Mouse (Mus musculus): ENCODE results near the gene Sncb. TPM values are rescaled to one million over a fixed set of nuclear protein-coding genes. Genes with fewer than 3 reads are reported as not detected.

Gene Sncb
- total and polyA plus RNA-seq, 2 experiments from 2014 or later: 111 to 222 TPM

DNA sequence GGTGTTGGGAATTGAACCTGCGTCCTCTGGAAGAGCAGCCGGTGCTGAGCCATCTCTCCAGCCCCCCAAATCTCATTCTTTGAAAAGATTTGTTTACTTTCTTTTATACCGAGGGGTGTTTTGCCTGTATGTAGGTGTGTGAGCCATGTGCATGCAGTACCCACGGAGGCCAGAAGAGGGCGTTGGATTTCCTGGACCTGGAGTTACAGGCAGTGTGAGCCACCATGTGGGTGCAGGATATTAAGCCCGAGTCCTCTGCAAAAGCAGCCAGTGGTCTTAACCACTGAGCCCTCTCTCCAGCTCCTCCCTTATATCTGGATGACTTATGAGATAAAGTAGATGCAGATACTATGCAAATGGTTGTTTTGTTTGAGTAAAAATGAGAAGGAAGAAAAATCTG is 36.6 kb upstream of the Sncb start:
- Histone ChIP-seq H3K4me1 (ENCODE audit: insufficient read depth, low read length) (peaks cover 3% of the 10 kb centered on the region; the same call in 1 of the 2 replicates), H3K27me3 (ENCODE audit: insufficient read depth, low read length) (no peaks in the 10 kb centered on the region), H3K27ac (no peak overlapping the region), H3K4me3 (ENCODE audit: low read length) (no peak overlapping the region), H3K9ac (replicated peaks; ENCODE audit: low read length) (no peak overlapping the region), H3K9me3 (ENCODE audit: low read length) (no peaks in the 10 kb centered on the region), H3K36me3 (ENCODE audit: insufficient read depth, low read length) (no peaks in the 10 kb centered on the region), H3K4me2 (ENCODE audit: low read depth, low read length) (no peak overlapping the region)
- WGBS: 83% methylated on average over 6 of the region's 6 CpGs
- ATAC-seq: no peak
- TF ChIP-seq CTCF (IDR thresholded peaks at IDR 0.05; ENCODE audit: low read depth): peak; percentile 53
- DNase-seq (ENCODE audit: low spot score): no peak

DNA sequence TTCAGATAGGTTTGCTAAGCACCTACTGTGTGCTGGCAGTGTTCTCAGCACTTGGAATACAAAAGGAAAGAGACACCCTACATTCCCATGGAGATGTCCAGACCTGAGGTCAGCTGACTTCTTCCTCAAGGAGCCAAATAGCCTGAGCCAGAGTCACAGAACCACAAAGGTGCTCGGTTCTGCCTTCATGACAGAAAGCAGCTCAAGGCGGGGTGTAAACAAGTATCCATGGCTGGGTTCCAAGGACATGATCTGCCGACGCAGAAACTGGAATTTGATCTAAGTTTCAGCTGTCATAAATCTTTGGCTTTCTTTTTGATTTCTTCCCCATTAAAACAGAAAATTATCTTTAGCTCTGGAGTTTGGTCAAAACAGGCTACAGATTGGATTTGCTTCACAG is 33.8 kb upstream of the Sncb start:
- Histone ChIP-seq H3K4me3 (ENCODE audit: low read length) (no peak overlapping the region), H3K27me3 (ENCODE audit: insufficient read depth, low read length) (no peaks in the 10 kb centered on the region), H3K27ac (no peak overlapping the region), H3K36me3 (ENCODE audit: insufficient read depth, low read length) (no peaks in the 10 kb centered on the region), H3K9ac (replicated peaks; ENCODE audit: low read length) (no peak overlapping the region), H3K4me1 (ENCODE audit: insufficient read depth, low read length) (0 out of 2 replicates have a peak, but pooled peaks cover 3% of the 10 kb centered on the region), H3K9me3 (ENCODE audit: low read length) (no peaks in the 10 kb centered on the region), H3K4me2 (ENCODE audit: low read depth, low read length) (no peak overlapping the region)
- DNase-seq (ENCODE audit: low spot score) (no peak), ATAC-seq (no peak)
- WGBS: 52% methylated on average over 4 of the region's 4 CpGs
- no peak for TF ChIP-seq CTCF (IDR thresholded peaks at IDR 0.05; ENCODE audit: low read depth)

DNA sequence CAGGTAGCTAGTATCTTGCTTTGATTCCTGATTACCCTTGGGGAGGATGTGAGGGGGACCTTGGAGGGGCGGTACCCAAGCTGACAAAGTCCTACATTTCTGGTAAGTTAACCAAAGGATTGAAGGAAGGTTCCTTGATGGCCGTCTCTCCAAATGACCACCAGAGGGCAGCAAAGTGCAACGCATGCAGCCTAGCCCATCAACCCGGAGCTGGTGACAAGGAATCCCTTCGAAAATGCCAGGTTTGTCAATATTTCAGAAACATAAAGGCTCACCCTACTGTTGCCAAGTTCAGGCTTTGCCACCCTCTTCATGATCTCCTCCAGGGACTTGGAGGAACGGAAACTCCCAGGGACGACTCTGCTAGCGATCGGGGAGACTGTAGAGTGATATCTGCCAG is 33.3 kb upstream of the Sncb start:
- ATAC-seq: no peak

DNA sequence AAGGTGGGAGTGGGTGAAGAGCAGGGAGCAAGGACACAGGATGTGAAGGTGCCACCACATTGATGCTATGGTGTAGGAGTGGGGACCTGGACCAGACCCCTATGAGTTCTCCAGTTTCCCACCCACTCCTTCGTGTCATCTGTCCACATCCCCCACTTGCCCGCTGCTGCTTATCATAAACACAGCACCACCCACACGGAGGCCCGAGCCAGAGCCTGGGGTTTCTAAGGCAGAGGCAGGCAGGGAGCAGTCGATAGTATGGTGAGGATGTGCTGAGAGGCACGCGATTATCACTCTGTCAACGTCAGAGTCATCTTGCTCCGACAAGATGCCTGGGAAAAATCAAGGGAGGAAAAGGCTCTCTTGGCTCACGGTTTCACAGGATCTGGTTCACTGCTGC is 32.3 kb upstream of the Sncb start:
- 77% methylated on average over 10 of the region's 10 CpGs for WGBS
- no peak for DNase-seq (ENCODE audit: low spot score)

More for the DNA sequence above, 33.3 kb upstream of the Sncb start:
- Histone ChIP-seq H3K27ac (no peak overlapping the region), H3K4me3 (ENCODE audit: low read length) (no peak overlapping the region), H3K27me3 (ENCODE audit: insufficient read depth, low read length) (no peaks in the 10 kb centered on the region), H3K4me1 (ENCODE audit: insufficient read depth, low read length) (0 out of 2 replicates have a peak, but pooled peaks cover 3% of the 10 kb centered on the region), H3K4me2 (ENCODE audit: low read depth, low read length) (peak overlapping the region; percentile 36), H3K9me3 (ENCODE audit: low read length) (no peaks in the 10 kb centered on the region), H3K9ac (replicated peaks; ENCODE audit: low read length) (no peak overlapping the region), H3K36me3 (ENCODE audit: insufficient read depth, low read length) (no peaks in the 10 kb centered on the region)
- TF ChIP-seq CTCF (IDR thresholded peaks at IDR 0.05; ENCODE audit: low read depth): peak; percentile 98
- WGBS: 16% methylated on average over 9 of the region's 9 CpGs
- DNase-seq (ENCODE audit: low spot score): peak; percentile 92

DNA sequence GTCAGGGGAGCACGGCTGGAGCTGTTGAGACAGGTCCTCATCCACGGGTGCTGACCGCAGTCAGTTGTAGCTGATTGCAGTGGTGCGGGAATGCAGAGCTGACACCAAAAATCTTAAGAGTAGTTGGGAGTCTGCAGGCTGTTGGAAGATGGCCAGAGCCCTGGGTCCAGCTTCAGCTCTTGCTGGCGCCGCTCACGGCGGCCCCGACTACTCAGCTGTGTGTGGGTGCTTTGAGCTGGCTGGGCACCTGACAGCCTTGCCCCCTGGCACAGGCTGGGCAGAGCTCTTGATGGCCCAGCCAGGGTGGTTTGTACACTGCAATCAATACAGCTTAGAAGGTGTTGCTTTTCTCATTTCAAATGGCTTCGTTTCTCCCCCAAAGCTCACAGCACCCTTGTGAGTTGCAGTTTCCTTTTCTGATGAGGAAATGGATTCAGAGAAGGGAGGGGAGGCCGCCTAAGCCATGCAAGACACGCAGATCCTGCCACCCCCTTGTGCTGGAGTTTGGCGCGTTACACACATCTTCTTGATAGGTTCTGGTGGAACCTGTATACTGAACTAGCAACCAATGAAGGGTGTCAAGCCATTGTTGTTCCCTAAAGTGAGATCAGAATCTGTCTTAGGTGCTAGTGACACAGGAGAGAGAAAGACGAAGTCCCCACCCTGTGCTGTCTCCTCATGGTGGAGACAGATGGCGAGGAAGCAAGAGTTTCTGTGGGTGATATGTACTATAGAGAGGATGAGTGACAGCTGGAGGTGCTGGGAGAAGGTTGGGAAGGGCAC is 31.7 kb upstream of the Sncb start:
- Histone ChIP-seq H3K27ac (no peak overlapping the region), H3K9ac (replicated peaks; ENCODE audit: low read length) (no peak overlapping the region), H3K4me1 (ENCODE audit: insufficient read depth, low read length) (0 out of 2 replicates have a peak, but pooled peaks cover 3% of the 10 kb centered on the region), H3K4me2 (ENCODE audit: low read depth, low read length) (no peak overlapping the region), H3K4me3 (ENCODE audit: low read length) (no peak overlapping the region), H3K27me3 (ENCODE audit: insufficient read depth, low read length) (no peaks in the 10 kb centered on the region), H3K9me3 (ENCODE audit: low read length) (no peaks in the 10 kb centered on the region), H3K36me3 (ENCODE audit: insufficient read depth, low read length) (no peaks in the 10 kb centered on the region)
- TF ChIP-seq CTCF (IDR thresholded peaks at IDR 0.05; ENCODE audit: low read depth): no peak
- DNase-seq (ENCODE audit: low spot score) (no peak), ATAC-seq (no peak)
- WGBS: 84% methylated on average over 16 of the region's 16 CpGs

More for the DNA sequence above, 32.3 kb upstream of the Sncb start:
- Histone ChIP-seq H3K36me3 (ENCODE audit: insufficient read depth, low read length) (no peaks in the 10 kb centered on the region), H3K27ac (no peak overlapping the region), H3K27me3 (ENCODE audit: insufficient read depth, low read length) (no peaks in the 10 kb centered on the region), H3K4me2 (ENCODE audit: low read depth, low read length) (no peak overlapping the region), H3K4me3 (ENCODE audit: low read length) (no peak overlapping the region), H3K9ac (replicated peaks; ENCODE audit: low read length) (no peak overlapping the region), H3K9me3 (ENCODE audit: low read length) (no peaks in the 10 kb centered on the region), H3K4me1 (ENCODE audit: insufficient read depth, low read length) (0 out of 2 replicates have a peak, but pooled peaks cover 3% of the 10 kb centered on the region)
- ATAC-seq: no peak
- TF ChIP-seq CTCF (IDR thresholded peaks at IDR 0.05; ENCODE audit: low read depth): no peak

DNA sequence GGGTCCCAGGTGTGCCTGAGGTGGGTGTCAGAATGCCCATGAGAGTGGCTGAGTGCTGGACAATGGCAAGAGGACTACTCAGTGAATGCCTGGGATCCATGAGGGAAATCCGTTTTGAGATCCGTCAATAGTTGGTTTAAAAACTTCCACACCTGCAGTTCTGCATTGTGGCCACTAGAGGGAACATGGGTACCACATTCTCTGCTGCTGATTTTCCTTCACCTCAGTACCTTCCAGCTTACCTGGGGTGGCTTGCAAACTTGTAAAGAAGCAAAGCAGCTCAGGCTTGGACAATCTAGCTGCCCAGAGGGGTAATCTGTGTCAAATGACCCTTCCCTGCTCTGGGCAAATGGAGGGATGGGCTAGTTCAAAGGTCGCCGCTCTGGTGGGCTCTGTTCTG is 31.0 kb upstream of the Sncb start:
- H3K27ac ChIP-seq: no peak overlapping the region
- DNase-seq (ENCODE audit: low spot score) (peak; percentile 73), ATAC-seq (no peak; the same call in 1 of the 2 replicates)
- no peaks in the 10 kb centered on the region for H3K9me3 ChIP-seq (ENCODE audit: low read length)
- H3K27me3 ChIP-seq (ENCODE audit: insufficient read depth, low read length): no peaks in the 10 kb centered on the region
- no peak overlapping the region for H3K4me2 ChIP-seq (ENCODE audit: low read depth, low read length)
- H3K9ac ChIP-seq (replicated peaks; ENCODE audit: low read length): no peak overlapping the region
- peak; percentile 99 for TF ChIP-seq CTCF (IDR thresholded peaks at IDR 0.05; ENCODE audit: low read depth)
- 0 out of 2 replicates have a peak, but pooled peaks cover 3% of the 10 kb centered on the region for H3K4me1 ChIP-seq (ENCODE audit: insufficient read depth, low read length)
- H3K4me3 ChIP-seq (ENCODE audit: low read length): no peak overlapping the region
- WGBS: 36% methylated on average over 4 of the region's 4 CpGs
- H3K36me3 ChIP-seq (ENCODE audit: insufficient read depth, low read length): no peaks in the 10 kb centered on the region

DNA sequence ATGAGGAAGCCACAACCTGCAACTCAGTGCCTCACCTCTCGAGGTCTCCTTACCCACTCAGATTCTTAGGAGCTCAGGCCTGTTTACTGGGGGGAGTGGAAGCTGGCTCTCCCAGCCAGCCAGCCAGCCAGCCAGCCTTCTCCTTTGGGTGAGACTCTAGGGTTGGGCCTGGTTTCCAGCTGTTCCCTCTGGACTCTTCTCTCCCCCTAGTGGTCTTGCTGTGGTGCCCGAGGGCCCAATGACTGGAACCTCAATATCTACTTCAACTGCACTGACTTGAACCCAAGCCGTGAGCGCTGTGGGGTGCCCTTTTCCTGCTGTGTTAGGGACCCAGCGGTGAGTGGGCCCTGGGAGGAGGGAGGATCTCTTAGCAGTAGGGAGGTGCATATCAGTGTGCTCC is 28.4 kb upstream of the Sncb start:
- no peak for DNase-seq (ENCODE audit: low spot score)
- H3K9ac ChIP-seq (replicated peaks; ENCODE audit: low read length): no peak overlapping the region
- peak; percentile 33; the same call in 1 of the 2 replicates for TF ChIP-seq CTCF (IDR thresholded peaks at IDR 0.05; ENCODE audit: low read depth)
- no peak overlapping the region for H3K27ac ChIP-seq
- 0 out of 2 replicates have a peak, but pooled peaks cover under 1% of the 10 kb centered on the region for H3K4me1 ChIP-seq (ENCODE audit: insufficient read depth, low read length)
- H3K9me3 ChIP-seq (ENCODE audit: low read length): no peaks in the 10 kb centered on the region
- H3K36me3 ChIP-seq (ENCODE audit: insufficient read depth, low read length): no peaks in the 10 kb centered on the region
- 49% methylated on average over 5 of the region's 5 CpGs for WGBS
- H3K27me3 ChIP-seq (ENCODE audit: insufficient read depth, low read length): no peaks in the 10 kb centered on the region
- H3K4me3 ChIP-seq (ENCODE audit: low read length): no peak overlapping the region
- ATAC-seq: no peak
- H3K4me2 ChIP-seq (ENCODE audit: low read depth, low read length): no peak overlapping the region

Data from hindbrain, postnatal 0 days (tissue).